Mouse (Mus musculus): Measurements from ENCODE around the gene Myrfl.

DNA sequence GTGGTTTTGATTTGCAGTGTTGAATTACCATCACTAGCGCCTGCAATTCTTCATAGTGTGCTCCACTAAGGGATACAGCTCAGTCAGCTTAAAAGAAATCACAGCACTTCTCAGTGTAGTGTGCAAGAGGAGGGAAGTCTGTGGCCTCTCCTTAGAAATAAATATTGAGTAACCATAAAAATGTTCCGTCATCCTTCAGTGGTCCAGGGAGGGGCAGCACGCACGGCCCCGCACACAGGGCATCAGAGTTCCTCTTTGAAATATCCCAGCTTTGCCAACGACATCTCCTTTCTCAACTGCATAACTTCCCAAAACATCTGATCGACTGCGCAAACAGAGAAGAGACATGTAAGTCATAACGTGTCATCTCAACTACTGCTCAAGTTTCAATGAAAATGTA, 10.1 kb upstream of the Myrfl start:
- TF ChIP-seq CTCF (IDR thresholded peaks at IDR 0.05; ENCODE audit: extremely low read depth, insufficient read depth, insufficient read length, insufficient replicate concordance), result no peak
- TF ChIP-seq POLR2A (IDR thresholded peaks at IDR 0.05; ENCODE audit: low read depth, low read length), result no peak
